Mouse (Mus musculus): ENCODE results near the gene Vrk3. TPM values are rescaled to one million over a fixed set of nuclear protein-coding genes. Genes with fewer than 3 reads are reported as not detected.

Gene Vrk3
- polyA plus RNA-seq, 1 experiment from 2014 or later: 48.5 TPM

DNA sequence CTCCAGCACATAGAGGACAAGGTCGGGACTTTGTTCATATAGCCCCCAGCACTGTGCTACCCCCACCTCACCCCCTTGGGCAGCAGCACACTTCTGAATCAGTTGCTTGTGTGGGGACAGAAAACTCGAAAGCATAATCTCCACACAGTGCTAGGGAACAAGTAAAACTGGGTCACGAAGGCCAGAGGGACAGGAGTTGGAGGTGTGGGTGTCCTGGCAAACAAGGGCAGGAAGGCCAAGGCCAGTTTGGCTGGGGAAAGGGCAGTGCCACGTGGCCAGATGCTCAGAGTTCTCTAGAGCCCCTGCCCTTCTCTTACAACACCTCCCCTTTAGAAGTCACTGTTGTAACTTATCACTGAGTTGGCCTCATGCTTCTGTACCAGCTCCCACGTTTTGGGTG, 71.7 kb downstream of the Vrk3 start:
- H3K4me2 ChIP-seq (ENCODE audit: low read depth, low read length): peak overlapping the region; percentile 5; the same call in 1 of the 2 replicates
- H3K4me3 ChIP-seq (ENCODE audit: low read length): peak overlapping the region; percentile 2; the same call in 1 of the 2 replicates
- no peak overlapping the region for H3K27ac ChIP-seq (ENCODE audit: low read length)
- no peaks in the 10 kb centered on the region for H3K36me3 ChIP-seq (ENCODE audit: control insufficient read depth, insufficient read depth, low read length)
- WGBS: 54% methylated on average over 5 of the region's 5 CpGs
- H3K9ac ChIP-seq (ENCODE audit: low read depth, low read length): peak overlapping the region; percentile 65
- no peaks in the 10 kb centered on the region for H3K27me3 ChIP-seq (replicated peaks; ENCODE audit: control insufficient read depth, insufficient read depth, low read length)
- H3K9me3 ChIP-seq (ENCODE audit: control insufficient read depth, low read length): no peaks in the 10 kb centered on the region
- no peak for ATAC-seq
- H3K4me1 ChIP-seq (ENCODE audit: control insufficient read depth, insufficient read depth, low read length): peaks cover 46% of the 10 kb centered on the region

DNA sequence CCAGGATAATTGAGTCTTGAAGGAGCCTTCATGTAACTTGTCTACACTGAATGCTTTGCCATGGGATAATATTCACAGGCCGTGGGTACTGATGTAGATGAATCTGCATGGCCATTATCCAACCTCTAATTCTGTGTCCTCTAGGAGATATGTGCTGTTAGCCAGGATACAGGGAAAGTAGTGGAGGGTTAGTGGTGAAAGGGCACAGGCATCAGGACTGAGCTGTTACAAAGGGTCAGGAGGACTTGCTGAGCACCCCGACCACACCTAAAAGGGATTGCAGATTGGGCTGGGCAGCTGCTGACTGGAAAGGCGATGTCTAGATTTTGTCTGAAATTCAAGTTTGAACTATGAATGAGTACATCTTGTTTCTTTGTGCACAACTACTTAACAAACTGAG, 72.3 kb downstream of the Vrk3 start:
- 67% methylated on average over 3 of the region's 3 CpGs for WGBS
- Histone ChIP-seq H3K9ac (ENCODE audit: low read depth, low read length) (no peak overlapping the region), H3K4me2 (ENCODE audit: low read depth, low read length) (no peak overlapping the region)

DNA sequence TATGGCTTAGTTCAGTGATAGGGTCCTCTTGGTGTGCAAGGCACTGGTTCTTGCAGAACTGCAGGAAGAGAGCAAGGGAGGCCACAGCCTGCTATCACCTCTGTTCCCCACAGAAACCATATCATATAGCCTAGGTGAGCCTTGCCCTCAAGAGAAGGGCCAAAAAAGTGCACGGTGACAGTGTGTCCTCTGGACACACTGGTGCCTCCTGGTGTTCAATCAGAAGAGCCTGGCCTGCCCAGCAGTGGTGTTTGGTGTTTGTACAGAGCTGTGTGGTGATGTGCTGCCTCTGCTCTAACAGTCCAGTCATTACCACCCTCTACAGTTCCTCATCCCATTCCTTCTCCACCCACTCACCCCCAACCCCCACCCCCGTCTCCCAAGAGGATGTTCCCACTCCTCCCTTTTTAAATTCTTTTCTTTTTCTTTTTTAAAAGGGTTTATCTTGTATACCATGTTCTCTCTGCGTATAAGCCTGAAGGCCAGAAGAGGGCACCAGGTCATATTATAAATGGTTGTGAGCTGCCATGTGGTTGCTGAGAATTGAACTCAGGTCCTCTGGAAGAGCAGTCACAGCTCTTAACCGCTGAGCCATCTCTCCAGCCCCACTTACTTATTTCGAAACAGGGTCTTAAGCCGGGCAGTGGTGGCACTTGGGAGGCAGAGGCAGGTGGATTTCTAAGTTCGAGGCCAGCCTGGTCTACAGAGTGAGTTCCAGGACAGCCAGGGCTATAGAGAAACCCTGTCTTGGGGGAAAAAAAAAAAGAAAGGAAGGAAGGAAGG, 73.6 kb downstream of the Vrk3 start:
- H3K27me3 ChIP-seq (replicated peaks; ENCODE audit: control insufficient read depth, insufficient read depth, low read length): no peaks in the 10 kb centered on the region
- no peak for ATAC-seq
- H3K27ac ChIP-seq (ENCODE audit: low read length): no peak overlapping the region
- no peaks in the 10 kb centered on the region for H3K36me3 ChIP-seq (ENCODE audit: control insufficient read depth, insufficient read depth, low read length)
- peaks cover 42% of the 10 kb centered on the region for H3K4me1 ChIP-seq (ENCODE audit: control insufficient read depth, insufficient read depth, low read length)
- H3K4me3 ChIP-seq (ENCODE audit: low read length): no peak overlapping the region
- 80% methylated on average over 7 of the region's 7 CpGs for WGBS
- H3K9ac ChIP-seq (ENCODE audit: low read depth, low read length): no peak overlapping the region
- no peaks in the 10 kb centered on the region for H3K9me3 ChIP-seq (ENCODE audit: control insufficient read depth, low read length)
- H3K4me2 ChIP-seq (ENCODE audit: low read depth, low read length): no peak overlapping the region

More for the DNA sequence above, 72.3 kb downstream of the Vrk3 start:
- no peaks in the 10 kb centered on the region for H3K36me3 ChIP-seq (ENCODE audit: control insufficient read depth, insufficient read depth, low read length)
- no peak overlapping the region for H3K4me3 ChIP-seq (ENCODE audit: low read length)
- peaks cover 42% of the 10 kb centered on the region for H3K4me1 ChIP-seq (ENCODE audit: control insufficient read depth, insufficient read depth, low read length)
- ATAC-seq: no peak
- no peak overlapping the region for H3K27ac ChIP-seq (ENCODE audit: low read length)
- H3K9me3 ChIP-seq (ENCODE audit: control insufficient read depth, low read length): no peaks in the 10 kb centered on the region
- H3K27me3 ChIP-seq (replicated peaks; ENCODE audit: control insufficient read depth, insufficient read depth, low read length): no peaks in the 10 kb centered on the region

DNA sequence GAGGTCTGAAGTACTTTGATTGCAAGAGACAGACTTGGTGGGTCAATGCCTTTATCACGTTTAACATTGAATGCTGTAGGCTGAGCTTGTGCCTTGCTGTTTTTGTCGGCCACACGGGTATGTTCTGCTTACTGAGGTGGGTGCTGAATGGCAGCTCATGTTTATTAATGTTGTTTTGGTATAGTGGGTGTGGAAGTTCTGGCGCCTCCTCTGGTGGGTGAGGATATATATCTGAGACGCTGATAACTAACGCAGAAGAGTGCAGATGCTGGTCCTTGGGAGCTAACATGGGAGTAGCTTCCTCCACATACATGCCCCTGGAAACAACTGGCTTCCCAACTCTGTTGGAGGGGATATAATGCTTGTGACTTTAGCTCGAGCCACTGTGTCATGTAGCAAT, 75.2 kb downstream of the Vrk3 start:
- no peaks in the 10 kb centered on the region for H3K27me3 ChIP-seq (replicated peaks; ENCODE audit: control insufficient read depth, insufficient read depth, low read length)
- no peak for ATAC-seq

DNA sequence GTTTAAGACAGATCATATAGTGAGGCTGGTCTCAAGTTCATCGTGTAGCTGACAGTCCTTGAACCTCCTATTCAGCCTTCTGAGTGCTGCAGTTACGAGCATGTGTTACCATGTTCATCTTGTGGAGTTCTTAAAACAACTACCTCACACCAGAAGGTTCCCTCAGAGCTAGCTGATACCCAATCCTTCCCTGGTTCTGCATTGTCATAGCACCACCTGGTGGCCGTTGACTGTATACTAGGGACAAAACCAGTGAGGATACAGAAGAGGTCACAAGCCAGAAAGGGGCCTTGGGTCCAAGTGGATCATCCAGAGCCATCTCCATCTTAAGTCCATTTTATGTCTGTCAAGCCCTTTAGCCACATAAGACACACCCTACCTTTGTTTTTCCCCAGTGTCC, 76.7 kb downstream of the Vrk3 start:
- no peak overlapping the region for H3K4me2 ChIP-seq (ENCODE audit: low read depth, low read length)
- no peak overlapping the region for H3K4me3 ChIP-seq (ENCODE audit: low read length)
- H3K36me3 ChIP-seq (ENCODE audit: control insufficient read depth, insufficient read depth, low read length): peaks cover 12% of the 10 kb centered on the region
- peaks cover 17% of the 10 kb centered on the region for H3K4me1 ChIP-seq (ENCODE audit: control insufficient read depth, insufficient read depth, low read length)
- H3K27ac ChIP-seq (ENCODE audit: low read length): no peak overlapping the region
- WGBS: 25% methylated on average over 3 of the region's 3 CpGs
- H3K9me3 ChIP-seq (ENCODE audit: control insufficient read depth, low read length): no peaks in the 10 kb centered on the region
- no peak overlapping the region for H3K9ac ChIP-seq (ENCODE audit: low read depth, low read length)
- no peaks in the 10 kb centered on the region for H3K27me3 ChIP-seq (replicated peaks; ENCODE audit: control insufficient read depth, insufficient read depth, low read length)
- peak; percentile 64; the same call in 1 of the 2 replicates for ATAC-seq

More for the DNA sequence above, 75.2 kb downstream of the Vrk3 start:
- Histone ChIP-seq H3K4me2 (ENCODE audit: low read depth, low read length) (no peak overlapping the region), H3K4me1 (ENCODE audit: control insufficient read depth, insufficient read depth, low read length) (peaks cover 32% of the 10 kb centered on the region), H3K9ac (ENCODE audit: low read depth, low read length) (no peak overlapping the region), H3K9me3 (ENCODE audit: control insufficient read depth, low read length) (no peaks in the 10 kb centered on the region), H3K36me3 (ENCODE audit: control insufficient read depth, insufficient read depth, low read length) (no peaks in the 10 kb centered on the region), H3K4me3 (ENCODE audit: low read length) (no peak overlapping the region), H3K27ac (ENCODE audit: low read length) (no peak overlapping the region)
- 34% methylated on average over 7 of the region's 7 CpGs for WGBS

DNA sequence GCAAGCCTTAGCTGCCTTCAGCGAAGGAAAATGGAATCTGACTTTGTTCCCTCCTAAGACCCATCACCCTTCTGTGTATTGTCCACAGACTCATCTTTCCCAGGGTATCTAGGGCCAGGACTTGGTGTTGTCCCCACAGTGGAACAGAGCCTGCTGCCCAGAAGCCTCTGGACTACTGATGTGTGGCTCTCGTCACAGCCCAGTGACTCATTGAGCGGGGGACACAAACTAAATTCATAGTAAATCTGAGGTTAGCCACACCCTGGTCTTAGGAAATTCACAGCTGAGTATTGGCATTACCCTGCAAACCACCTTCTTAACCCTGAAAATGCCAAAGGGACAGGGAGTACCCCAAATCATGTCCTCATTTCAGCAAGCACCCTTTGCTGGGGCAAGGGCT, 78.6 kb downstream of the Vrk3 start:
- H3K9me3 ChIP-seq (ENCODE audit: control insufficient read depth, low read length): no peaks in the 10 kb centered on the region
- peaks cover 7% of the 10 kb centered on the region; the same call in 1 of the 2 replicates for H3K4me1 ChIP-seq (ENCODE audit: control insufficient read depth, insufficient read depth, low read length)
- no peak overlapping the region for H3K9ac ChIP-seq (ENCODE audit: low read depth, low read length)
- H3K4me3 ChIP-seq (ENCODE audit: low read length): no peak overlapping the region
- H3K27me3 ChIP-seq (replicated peaks; ENCODE audit: control insufficient read depth, insufficient read depth, low read length): no peaks in the 10 kb centered on the region
- H3K27ac ChIP-seq (ENCODE audit: low read length): no peak overlapping the region
- no peak for ATAC-seq
- H3K4me2 ChIP-seq (ENCODE audit: low read depth, low read length): no peak overlapping the region
- H3K36me3 ChIP-seq (ENCODE audit: control insufficient read depth, insufficient read depth, low read length): peaks cover 24% of the 10 kb centered on the region
- 77% methylated on average over 3 of the region's 3 CpGs for WGBS

Other genes with a start within 250 kb of the Vrk3 start
- gene Mybpc2, start 223.8 kb upstream of the Vrk3 start, polyA plus RNA-seq (2015; fragmentation: Nextera tagmentation; extraction: Ambion mirVana): 0.38 and 0.45 TPM in 2 replicates
- 0.39 and 0.48 TPM in 2 replicates for gene Spib, start 216.3 kb upstream of the Vrk3 start, polyA plus RNA-seq (2015; fragmentation: Nextera tagmentation; extraction: Ambion mirVana)
- 68.5 and 76.4 TPM in 2 replicates for gene Pold1, start 199.6 kb upstream of the Vrk3 start, polyA plus RNA-seq (2015; fragmentation: Nextera tagmentation; extraction: Ambion mirVana)
- gene Nr1h2, start 194.5 kb upstream of the Vrk3 start, polyA plus RNA-seq (2015; fragmentation: Nextera tagmentation; extraction: Ambion mirVana): 79.3 and 83.3 TPM in 2 replicates
- gene Napsa, start 176.0 kb upstream of the Vrk3 start, polyA plus RNA-seq (2015; fragmentation: Nextera tagmentation; extraction: Ambion mirVana): 3.4 and 3.9 TPM in 2 replicates
- gene Kcnc3, start 157.7 kb upstream of the Vrk3 start, polyA plus RNA-seq (2015; fragmentation: Nextera tagmentation; extraction: Ambion mirVana): 0.20 and 0.22 TPM in 2 replicates
- gene Myh14, start 77.6 kb upstream of the Vrk3 start, polyA plus RNA-seq (2015; fragmentation: Nextera tagmentation; extraction: Ambion mirVana): 70.3 and 81.3 TPM in 2 replicates
- not detected in 2 replicates for gene Izumo2, start 39.7 kb upstream of the Vrk3 start, polyA plus RNA-seq (2015; fragmentation: Nextera tagmentation; extraction: Ambion mirVana)
- gene Zfp473, start 2.6 kb downstream of the Vrk3 start, polyA plus RNA-seq (2015; fragmentation: Nextera tagmentation; extraction: Ambion mirVana): 1.8 and 2.0 TPM in 2 replicates
- 78.7 and 87.8 TPM in 2 replicates for gene Nup62, start 67.7 kb downstream of the Vrk3 start, polyA plus RNA-seq (2015; fragmentation: Nextera tagmentation; extraction: Ambion mirVana)
- gene Il4i1, start 68.0 kb downstream of the Vrk3 start, polyA plus RNA-seq (2015; fragmentation: Nextera tagmentation; extraction: Ambion mirVana): 1.5 and 1.8 TPM in 2 replicates
- 4.9 and 5.5 TPM in 2 replicates for gene Atf5, start 68.2 kb downstream of the Vrk3 start, polyA plus RNA-seq (2015; fragmentation: Nextera tagmentation; extraction: Ambion mirVana)
- gene Akt1s1, start 100.6 kb downstream of the Vrk3 start, polyA plus RNA-seq (2015; fragmentation: Nextera tagmentation; extraction: Ambion mirVana): 105 and 107 TPM in 2 replicates
- gene Tbc1d17, start 100.7 kb downstream of the Vrk3 start, polyA plus RNA-seq (2015; fragmentation: Nextera tagmentation; extraction: Ambion mirVana): 73.6 and 77.9 TPM in 2 replicates
- gene Pnkp, start 108.7 kb downstream of the Vrk3 start, polyA plus RNA-seq (2015; fragmentation: Nextera tagmentation; extraction: Ambion mirVana): 26.6 and 30.6 TPM in 2 replicates
- 71.8 and 159 TPM in 2 replicates for gene Ptov1, start 121.4 kb downstream of the Vrk3 start, polyA plus RNA-seq (2015; fragmentation: Nextera tagmentation; extraction: Ambion mirVana)
- 86.6 and 98.5 TPM in 2 replicates for gene Med25, start 144.3 kb downstream of the Vrk3 start, polyA plus RNA-seq (2015; fragmentation: Nextera tagmentation; extraction: Ambion mirVana)
- 18.2 and 19.4 TPM in 2 replicates for gene Fuz, start 147.7 kb downstream of the Vrk3 start, polyA plus RNA-seq (2015; fragmentation: Nextera tagmentation; extraction: Ambion mirVana)
- gene Ap2a1, start 181.1 kb downstream of the Vrk3 start, polyA plus RNA-seq (2015; fragmentation: Nextera tagmentation; extraction: Ambion mirVana): 56.8 and 61.2 TPM in 2 replicates
- 0.28 TPM in 1 of 2 replicates, not detected in the other for gene Tsks, start 194.8 kb downstream of the Vrk3 start, polyA plus RNA-seq (2015; fragmentation: Nextera tagmentation; extraction: Ambion mirVana)
- 14.0 and 14.2 TPM in 2 replicates for gene Cpt1c, start 226.4 kb downstream of the Vrk3 start, polyA plus RNA-seq (2015; fragmentation: Nextera tagmentation; extraction: Ambion mirVana)
- gene Prmt1, start 238.2 kb downstream of the Vrk3 start, polyA plus RNA-seq (2015; fragmentation: Nextera tagmentation; extraction: Ambion mirVana): 363 and 439 TPM in 2 replicates
- gene Irf3, start 249.2 kb downstream of the Vrk3 start, polyA plus RNA-seq (2015; fragmentation: Nextera tagmentation; extraction: Ambion mirVana): 96.1 and 115 TPM in 2 replicates

Data from intestine, embryonic 16.5 days (tissue).